Mouse (Mus musculus): ENCODE measurements at regions not wholly inside any gene's neighbourhood (a gene's known extent, or its start where the extent isn't known, plus 50 kb on each side); places are given as distances from the start of the nearest gene placed in this dataset.
A peak's percentile ranks its signal among the peaks of the same experiment; 100 is the strongest.
"Not testable (repeated sequence)": the region's sequence is repeated elsewhere in the genome, so short reads cannot be mapped to it uniquely, and the experiment has no call there.

GRCm38 (mm10) chr6:37703946-37704345, 166.7 kb upstream of the Trim24 start:
- dilution Hi-C loops (cut with MboI; ENCODE audit: extremely low pct_ligation_motif_present, extremely low pct_unique_long_range_greater_than_20kb, low sequenced_read_pairs): no loop called here

GRCm38 (mm10) chr6:37705733-37706145, 164.9 kb upstream of the Trim24 start:
- H3K4me1 ChIP-seq (ENCODE audit: control insufficient read depth in 1 of 2, insufficient read depth in 2 of 2): peaks cover 4 to 31% of the 10 kb centered on the region in 2 experiments; a peak in 3 of 4 replicates
- H3K4me2 ChIP-seq (ENCODE audit: insufficient read depth, low read depth, poor library complexity, severe bottlenecking): no peak overlapping the region
- dilution Hi-C loops (cut with MboI; ENCODE audit: extremely low pct_ligation_motif_present, extremely low pct_unique_long_range_greater_than_20kb, low sequenced_read_pairs): no loop called here
- TF ChIP-seq POLR2A (IDR thresholded peaks at IDR 0.05; ENCODE audit: low read depth, low read length) (peak; percentile 70), RAD21 (IDR thresholded peaks at IDR 0.05; ENCODE audit: low read depth, low read length) (no peak), ZMIZ1 (IDR thresholded peaks at IDR 0.05; ENCODE audit: low read depth, low read length) (no peak), HCFC1 (IDR thresholded peaks at IDR 0.05; ENCODE audit: low read depth, low read length) (no peak), MXI1 (IDR thresholded peaks at IDR 0.05; ENCODE audit: low read depth, low read length) (no peak), ZKSCAN1 (IDR thresholded peaks at IDR 0.05; ENCODE audit: borderline replicate concordance, low read depth, low read length) (no peak), ELF1 (IDR thresholded peaks at IDR 0.05; ENCODE audit: low read depth, low read length) (no peak), KAT2A (IDR thresholded peaks at IDR 0.05; ENCODE audit: insufficient replicate concordance, low read length) (no peak), TBP (conservative IDR thresholded peaks at IDR 0.05; ENCODE audit: low read depth, low read length) (peak; percentile 93), GABPA (IDR thresholded peaks at IDR 0.05; ENCODE audit: insufficient replicate concordance, low read depth, low read length) (no peak), SMC3 (IDR thresholded peaks at IDR 0.05; ENCODE audit: low read depth, low read length) (no peak), UBTF (IDR thresholded peaks at IDR 0.05; ENCODE audit: low read depth, low read length) (no peak), MEF2A (IDR thresholded peaks at IDR 0.05; ENCODE audit: borderline replicate concordance, low read depth, low read length) (peak; percentile 79; the same call in 1 of the 2 replicates), ZC3H11A (IDR thresholded peaks at IDR 0.05; ENCODE audit: low read depth, low read length) (no peak), NELFE (IDR thresholded peaks at IDR 0.05; ENCODE audit: low read depth, low read length) (peak; percentile 43; the same call in 1 of the 2 replicates), EP300 (IDR thresholded peaks at IDR 0.05; ENCODE audit: low read length) (0 out of 2 replicates have a peak, but pooled peaks have one; percentile 29), JUN (IDR thresholded peaks at IDR 0.05; ENCODE audit: insufficient read depth, low read depth, low read length) (peak; percentile 74), TCF12 (IDR thresholded peaks at IDR 0.05; ENCODE audit: low read depth, low read length) (0 out of 2 replicates have a peak, but pooled peaks have one; percentile 23), IRF4 (IDR thresholded peaks at IDR 0.05; ENCODE audit: low read depth, low read length) (no peak), JUND (conservative IDR thresholded peaks at IDR 0.05; ENCODE audit: low read depth, low read length) (peak; percentile 65; the same call in 1 of the 2 replicates)
- in situ Hi-C loops (cut with MboI; ENCODE audit: low pct_ligation_motif_present, low pct_unique_long_range_greater_than_20kb, low sequenced_read_pairs): no loop called here
- no peaks in the 10 kb centered on the region for H3K79me2 ChIP-seq (replicated peaks; ENCODE audit: control insufficient read depth, extremely low read depth, insufficient read depth, poor library complexity, severe bottlenecking)
- H3K36me3 ChIP-seq (replicated peaks in 1 of 2; ENCODE audit: control insufficient read depth in 1 of 2, insufficient read depth in 1 of 2, low read length in 1 of 2): no peaks in the 10 kb centered on the region
- H3K27ac ChIP-seq (ENCODE audit: insufficient read depth, low read depth): peak overlapping the region; percentile 62; the same call in 1 of the 2 replicates
- DNase-seq (ENCODE audit: extremely low read depth): peak; percentile 82
- H3K9ac ChIP-seq (ENCODE audit: insufficient read depth, low read depth): no peak overlapping the region
- peaks cover 7% of the 10 kb centered on the region for H3K9me3 ChIP-seq (replicated peaks; ENCODE audit: low read length)
- no peak overlapping the region for H3K4me3 ChIP-seq (replicated peaks in 1 of 3; ENCODE audit: low read depth in 2 of 3, low read length in 2 of 3, poor library complexity in 1 of 3)
- no peaks in the 10 kb centered on the region for H3K27me3 ChIP-seq (replicated peaks)

More at GRCm38 (mm10) chr6:37703946-37704345, 166.7 kb upstream of the Trim24 start:
- Histone ChIP-seq H3K36me3 (replicated peaks in 1 of 2; ENCODE audit: control insufficient read depth in 1 of 2, insufficient read depth in 1 of 2, low read length in 1 of 2) (no peaks in the 10 kb centered on the region), H3K9me3 (replicated peaks; ENCODE audit: low read length) (peaks cover 7% of the 10 kb centered on the region), H3K9ac (ENCODE audit: insufficient read depth, low read depth) (no peak overlapping the region), H3K4me1 (ENCODE audit: control insufficient read depth in 1 of 2, insufficient read depth in 2 of 2) (peaks cover 4 to 24% of the 10 kb centered on the region in 2 experiments; a peak in 3 of 4 replicates), H3K4me3 (replicated peaks in 1 of 3; ENCODE audit: low read depth in 2 of 3, low read length in 2 of 3, poor library complexity in 1 of 3) (no peak overlapping the region), H3K27ac (ENCODE audit: insufficient read depth, low read depth) (no peak overlapping the region), H3K79me2 (replicated peaks; ENCODE audit: control insufficient read depth, extremely low read depth, insufficient read depth, poor library complexity, severe bottlenecking) (no peaks in the 10 kb centered on the region), H3K4me2 (ENCODE audit: insufficient read depth, low read depth, poor library complexity, severe bottlenecking) (no peak overlapping the region), H3K27me3 (replicated peaks) (no peaks in the 10 kb centered on the region)
- in situ Hi-C loops (cut with MboI; ENCODE audit: low pct_ligation_motif_present, low pct_unique_long_range_greater_than_20kb, low sequenced_read_pairs): no loop called here
- TF ChIP-seq MYC (IDR thresholded peaks at IDR 0.05; ENCODE audit: low read depth, low read length) (0 out of 2 replicates have a peak, but pooled peaks have one; percentile 18), BHLHE40 (IDR thresholded peaks at IDR 0.05; ENCODE audit: low read depth, low read length) (0 out of 2 replicates have a peak, but pooled peaks have one; percentile 22), ETS1 (conservative IDR thresholded peaks at IDR 0.05; ENCODE audit: low read depth, low read length) (peak; percentile 22; the same call in 1 of the 2 replicates), MAX (IDR thresholded peaks at IDR 0.05; ENCODE audit: low read length) (peak; percentile 63), ELF1 (IDR thresholded peaks at IDR 0.05; ENCODE audit: low read depth, low read length) (no peak), SMC3 (IDR thresholded peaks at IDR 0.05; ENCODE audit: low read depth, low read length) (no peak)
- DNase-seq (ENCODE audit: extremely low read depth): peak; percentile 38

GRCm38 (mm10) chr6:37707671-37708070, 162.9 kb upstream of the Trim24 start:
- dilution Hi-C loops (cut with MboI; ENCODE audit: extremely low pct_ligation_motif_present, extremely low pct_unique_long_range_greater_than_20kb, low sequenced_read_pairs); H3K27me3 ChIP-seq (replicated peaks); H3K79me2 ChIP-seq (replicated peaks; ENCODE audit: control insufficient read depth, extremely low read depth, insufficient read depth, poor library complexity, severe bottlenecking); H3K9ac ChIP-seq (ENCODE audit: insufficient read depth, low read depth); H3K4me2 ChIP-seq (ENCODE audit: insufficient read depth, low read depth, poor library complexity, severe bottlenecking); DNase-seq (ENCODE audit: extremely low read depth); H3K36me3 ChIP-seq (replicated peaks in 1 of 2; ENCODE audit: control insufficient read depth in 1 of 2, insufficient read depth in 1 of 2, low read length in 1 of 2); in situ Hi-C loops (cut with MboI; ENCODE audit: low pct_ligation_motif_present, low pct_unique_long_range_greater_than_20kb, low sequenced_read_pairs); H3K9me3 ChIP-seq (replicated peaks; ENCODE audit: low read length); H3K4me3 ChIP-seq (replicated peaks in 1 of 3; ENCODE audit: low read depth in 2 of 3, low read length in 2 of 3, poor library complexity in 1 of 3); H3K27ac ChIP-seq (ENCODE audit: insufficient read depth, low read depth): not testable (repeated sequence)
- H3K4me1 ChIP-seq (ENCODE audit: control insufficient read depth in 1 of 2, insufficient read depth in 2 of 2): peaks cover 4 to 32% of the 10 kb centered on the region in 2 experiments; a peak in 3 of 4 replicates
